Mouse (Mus musculus): Measurements from ENCODE around the gene Fam198b. TPM values are rescaled to one million over a fixed set of nuclear protein-coding genes. Genes with fewer than 3 reads are reported as not detected.

Gene Fam198b
- polyA plus RNA-seq, 1 experiment, result 2.1 TPM

DNA sequence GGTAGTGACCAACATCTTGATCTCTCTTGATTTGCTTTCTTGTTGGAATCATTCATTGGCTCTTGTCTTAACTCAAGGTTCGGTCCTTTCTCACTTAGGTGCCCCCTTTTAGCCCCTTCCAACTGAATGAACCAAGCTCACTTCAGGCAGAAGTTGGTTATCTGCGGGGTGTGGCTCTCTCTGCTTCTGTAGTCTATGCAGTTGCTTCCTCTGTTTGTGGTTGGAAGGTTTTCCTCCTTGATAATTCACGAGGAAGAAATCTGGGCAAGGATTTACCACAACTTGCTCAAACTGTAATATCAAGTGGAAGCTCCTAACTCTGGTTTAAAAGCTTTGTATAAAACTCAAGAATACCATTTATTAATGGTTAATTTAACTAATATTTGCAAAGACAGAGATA, 26.8 kb downstream of the Fam198b start:
- 21% methylated on average over 3 of the region's 3 CpGs for WGBS
- TF ChIP-seq POLR2A (IDR thresholded peaks at IDR 0.05; ENCODE audit: low read depth, low read length) (no peak), CTCF (IDR thresholded peaks at IDR 0.05; ENCODE audit: extremely low read depth, insufficient read depth, insufficient read length, insufficient replicate concordance) (no peak)
- Histone ChIP-seq H3K4me1 (ENCODE audit: control insufficient read depth, insufficient read depth, insufficient read length) (no peaks in the 10 kb centered on the region), H3K4me3 (ENCODE audit: extremely low read depth, insufficient read depth, insufficient read length) (no peak overlapping the region), H3K36me3 (ENCODE audit: control insufficient read depth, insufficient read depth, low read length) (no peaks in the 10 kb centered on the region), H3K27me3 (ENCODE audit: control insufficient read depth, insufficient read depth, low read length) (no peaks in the 10 kb centered on the region), H3K27ac (ENCODE audit: insufficient read depth, low read length) (no peak overlapping the region)
- DNase-seq (ENCODE audit: low read depth in 1 of 2, low spot score in 2 of 2), result no peak

GRCm38 (mm10) chr3:79914012-79914411, 29.7 kb downstream of the Fam198b start:
- no peak for TF ChIP-seq CTCF (IDR thresholded peaks at IDR 0.05; ENCODE audit: extremely low read depth, insufficient read depth, insufficient read length, insufficient replicate concordance)
- no peak for TF ChIP-seq POLR2A (IDR thresholded peaks at IDR 0.05; ENCODE audit: low read depth, low read length)

DNA sequence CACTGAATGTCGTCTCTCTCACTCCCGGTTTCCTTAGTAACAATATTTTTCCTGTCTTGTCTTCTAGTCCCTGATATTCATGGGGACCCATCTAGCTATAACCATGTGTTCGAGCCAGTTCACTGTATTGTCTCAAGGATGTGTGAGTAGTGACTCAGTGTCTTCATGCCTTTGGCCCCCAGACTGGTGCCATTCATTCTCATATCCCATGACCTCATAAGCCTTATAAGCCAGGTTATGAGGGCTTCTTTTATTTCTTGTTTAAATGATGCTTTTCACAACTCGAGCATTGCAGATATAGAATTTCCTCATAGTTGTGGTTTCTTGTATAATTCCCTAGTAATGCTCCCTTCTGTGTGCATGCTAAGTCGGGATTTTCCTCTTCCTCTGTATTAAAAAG, 31.9 kb downstream of the Fam198b start:
- Histone ChIP-seq H3K27me3 (ENCODE audit: control insufficient read depth, insufficient read depth, low read length) (no peaks in the 10 kb centered on the region), H3K4me3 (ENCODE audit: extremely low read depth, insufficient read depth, insufficient read length) (no peak overlapping the region), H3K36me3 (ENCODE audit: control insufficient read depth, insufficient read depth, low read length) (no peaks in the 10 kb centered on the region), H3K4me1 (ENCODE audit: control insufficient read depth, insufficient read depth, insufficient read length) (no peaks in the 10 kb centered on the region), H3K27ac (ENCODE audit: insufficient read depth, low read length) (no peak overlapping the region)
- TF ChIP-seq POLR2A (IDR thresholded peaks at IDR 0.05; ENCODE audit: low read depth, low read length) (no peak), CTCF (IDR thresholded peaks at IDR 0.05; ENCODE audit: extremely low read depth, insufficient read depth, insufficient read length, insufficient replicate concordance) (no peak)
- WGBS, result 91% methylated on average over 5 of the region's 5 CpGs
- no peak for DNase-seq (ENCODE audit: low read depth in 1 of 2, low spot score in 2 of 2)

More at GRCm38 (mm10) chr3:79914012-79914411, 29.7 kb downstream of the Fam198b start:
- DNase-seq (ENCODE audit: low read depth in 1 of 2, low spot score in 2 of 2), result no peak
- Histone ChIP-seq H3K36me3 (ENCODE audit: control insufficient read depth, insufficient read depth, low read length) (no peaks in the 10 kb centered on the region), H3K27me3 (ENCODE audit: control insufficient read depth, insufficient read depth, low read length) (no peaks in the 10 kb centered on the region), H3K27ac (ENCODE audit: insufficient read depth, low read length) (no peak overlapping the region), H3K4me3 (ENCODE audit: extremely low read depth, insufficient read depth, insufficient read length) (no peak overlapping the region), H3K4me1 (ENCODE audit: control insufficient read depth, insufficient read depth, insufficient read length) (no peaks in the 10 kb centered on the region)
- WGBS, result 89% methylated on average over 5 of the region's 5 CpGs

DNA sequence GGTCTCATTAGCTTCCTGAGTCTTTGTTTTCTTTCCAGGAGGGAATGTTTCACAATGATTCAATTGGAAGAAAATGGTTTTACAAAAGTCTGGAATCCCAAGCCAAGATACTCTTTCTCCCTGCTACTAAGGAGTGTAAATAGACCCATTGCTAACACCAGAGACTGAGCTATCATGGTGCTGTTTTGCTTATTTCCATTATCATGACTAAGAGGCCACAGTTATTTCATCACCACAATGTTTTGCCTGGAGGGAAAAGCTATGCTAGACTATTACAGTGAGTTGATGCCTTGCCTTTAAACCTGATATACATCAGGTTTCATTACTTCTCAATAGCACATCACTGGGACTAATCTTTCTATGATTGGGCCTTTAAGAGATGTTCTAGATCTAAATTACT, 34.4 kb downstream of the Fam198b start:
- H3K27me3 ChIP-seq (ENCODE audit: control insufficient read depth, insufficient read depth, low read length), result no peaks in the 10 kb centered on the region
- DNase-seq (ENCODE audit: low read depth in 1 of 2, low spot score in 2 of 2), result no peak
- H3K4me1 ChIP-seq (ENCODE audit: control insufficient read depth, insufficient read depth, insufficient read length), result no peaks in the 10 kb centered on the region
- no peak overlapping the region for H3K4me3 ChIP-seq (ENCODE audit: extremely low read depth, insufficient read depth, insufficient read length)
- no peaks in the 10 kb centered on the region for H3K36me3 ChIP-seq (ENCODE audit: control insufficient read depth, insufficient read depth, low read length)
- no peak for TF ChIP-seq CTCF (IDR thresholded peaks at IDR 0.05; ENCODE audit: extremely low read depth, insufficient read depth, insufficient read length, insufficient replicate concordance)
- no peak for TF ChIP-seq POLR2A (IDR thresholded peaks at IDR 0.05; ENCODE audit: low read depth, low read length)
- H3K27ac ChIP-seq (ENCODE audit: insufficient read depth, low read length), result no peak overlapping the region

- Histone ChIP-seq H3K36me3 (ENCODE audit: control insufficient read depth, insufficient read depth, low read length) (no peaks in the 10 kb centered on the region), H3K27me3 (ENCODE audit: control insufficient read depth, insufficient read depth, low read length) (no peaks in the 10 kb centered on the region), H3K27ac (ENCODE audit: insufficient read depth, low read length) (no peak overlapping the region), H3K4me3 (ENCODE audit: extremely low read depth, insufficient read depth, insufficient read length) (no peak overlapping the region), H3K4me1 (ENCODE audit: control insufficient read depth, insufficient read depth, insufficient read length) (no peaks in the 10 kb centered on the region)
- no peak for DNase-seq (ENCODE audit: low read depth in 1 of 2, low spot score in 2 of 2)
- TF ChIP-seq POLR2A (IDR thresholded peaks at IDR 0.05; ENCODE audit: low read depth, low read length), result no peak
- no peak for TF ChIP-seq CTCF (IDR thresholded peaks at IDR 0.05; ENCODE audit: extremely low read depth, insufficient read depth, insufficient read length, insufficient replicate concordance)
- WGBS, result 39% methylated on average over 5 of the region's 5 CpGs
These were observed 41.8 kb downstream of the Fam198b start for GRCm38 (mm10) chr3:79925950-79926697.

GRCm38 (mm10) chr3:79927050-79927449, 42.7 kb downstream of the Fam198b start:
- TF ChIP-seq CTCF (IDR thresholded peaks at IDR 0.05; ENCODE audit: extremely low read depth, insufficient read depth, insufficient read length, insufficient replicate concordance) (no peak), POLR2A (IDR thresholded peaks at IDR 0.05; ENCODE audit: low read depth, low read length) (no peak)

GRCm38 (mm10) chr3:79928409-79928808, 44.1 kb downstream of the Fam198b start:
- DNase-seq (ENCODE audit: low read depth in 1 of 2, low spot score in 2 of 2), result no peak
- H3K4me3 ChIP-seq (ENCODE audit: extremely low read depth, insufficient read depth, insufficient read length), result no peak overlapping the region
- H3K4me1 ChIP-seq (ENCODE audit: control insufficient read depth, insufficient read depth, insufficient read length), result no peaks in the 10 kb centered on the region
- H3K27ac ChIP-seq (ENCODE audit: insufficient read depth, low read length), result no peak overlapping the region
- H3K36me3 ChIP-seq (ENCODE audit: control insufficient read depth, insufficient read depth, low read length), result no peaks in the 10 kb centered on the region
- H3K27me3 ChIP-seq (ENCODE audit: control insufficient read depth, insufficient read depth, low read length), result no peaks in the 10 kb centered on the region
- 88% methylated on average over 5 of the region's 5 CpGs for WGBS
- no peak for TF ChIP-seq POLR2A (IDR thresholded peaks at IDR 0.05; ENCODE audit: low read depth, low read length)
- no peak for TF ChIP-seq CTCF (IDR thresholded peaks at IDR 0.05; ENCODE audit: extremely low read depth, insufficient read depth, insufficient read length, insufficient replicate concordance)

More at GRCm38 (mm10) chr3:79927050-79927449, 42.7 kb downstream of the Fam198b start:
- H3K27me3 ChIP-seq (ENCODE audit: control insufficient read depth, insufficient read depth, low read length), result no peaks in the 10 kb centered on the region
- H3K4me1 ChIP-seq (ENCODE audit: control insufficient read depth, insufficient read depth, insufficient read length), result no peaks in the 10 kb centered on the region
- DNase-seq (ENCODE audit: low read depth in 1 of 2, low spot score in 2 of 2), result no peak
- no peaks in the 10 kb centered on the region for H3K36me3 ChIP-seq (ENCODE audit: control insufficient read depth, insufficient read depth, low read length)
- no peak overlapping the region for H3K27ac ChIP-seq (ENCODE audit: insufficient read depth, low read length)
- WGBS, result 81% methylated on average over 4 of the region's 4 CpGs
- no peak overlapping the region for H3K4me3 ChIP-seq (ENCODE audit: extremely low read depth, insufficient read depth, insufficient read length)

Measured in spleen, adult 2 months (tissue).